Mouse (Mus musculus) retina, postnatal 7 days (tissue): ENCODE data around the gene Vps11.
A peak's percentile ranks its signal among the peaks of the same experiment; 100 is the strongest.
"Not testable (repeated sequence)": the region's sequence is repeated elsewhere in the genome, so short reads cannot be mapped to it uniquely, and the experiment has no call there.

Source experiments
- DNase-seq: peaks from one replicate; pipeline ENCODE4 v3.0.0-alpha.2; 2012; ENCODE audit warnings: low read depth, low spot score

The Vps11 gene

DNA sequence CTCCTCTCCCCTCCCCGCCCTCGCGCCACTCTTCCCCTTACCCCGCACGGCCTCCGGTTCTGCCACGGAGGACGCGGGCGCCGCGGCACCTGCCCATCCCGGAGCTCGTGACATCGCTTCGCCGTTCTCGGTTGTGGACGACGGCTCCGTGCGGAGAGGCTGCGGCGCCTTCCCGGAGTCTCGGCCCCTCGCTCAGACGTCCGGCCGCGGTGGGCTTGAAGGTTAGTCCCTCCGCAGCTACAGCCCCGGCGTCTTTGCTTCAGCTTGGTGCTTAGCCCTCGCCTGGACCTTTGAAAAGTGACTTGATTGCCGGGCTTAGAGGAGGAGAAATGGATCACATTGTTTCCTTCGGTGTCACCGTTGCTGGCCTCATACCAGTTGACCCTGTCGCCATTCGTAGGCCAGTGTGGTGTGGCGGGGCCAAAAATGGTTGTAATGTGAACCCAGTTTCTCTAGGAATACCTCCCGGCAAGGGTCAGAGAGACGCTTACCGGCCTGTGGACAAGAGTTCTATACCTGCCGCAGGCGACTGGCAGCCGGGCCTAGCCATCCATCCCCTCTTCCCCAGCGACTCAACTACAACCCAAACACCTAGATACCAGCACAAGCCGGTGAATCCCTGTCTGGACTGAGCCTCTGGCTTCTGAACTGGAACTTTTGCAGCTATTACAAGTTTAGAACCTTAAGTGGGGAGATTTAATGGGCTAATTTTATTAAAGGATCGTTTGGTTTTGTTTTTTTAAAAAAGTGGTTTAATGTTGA is 26.0 kb downstream of the Vps11 start:
- DNase-seq = no peak

GRCm38 (mm10) chr9:44334396-44335330 is 26.8 kb downstream of the Vps11 start, which contains the start of gene H2afx:
TSS of gene H2afx (plus strand) at chr9:44334694.
- DNase-seq = peak; percentile 98

DNA sequence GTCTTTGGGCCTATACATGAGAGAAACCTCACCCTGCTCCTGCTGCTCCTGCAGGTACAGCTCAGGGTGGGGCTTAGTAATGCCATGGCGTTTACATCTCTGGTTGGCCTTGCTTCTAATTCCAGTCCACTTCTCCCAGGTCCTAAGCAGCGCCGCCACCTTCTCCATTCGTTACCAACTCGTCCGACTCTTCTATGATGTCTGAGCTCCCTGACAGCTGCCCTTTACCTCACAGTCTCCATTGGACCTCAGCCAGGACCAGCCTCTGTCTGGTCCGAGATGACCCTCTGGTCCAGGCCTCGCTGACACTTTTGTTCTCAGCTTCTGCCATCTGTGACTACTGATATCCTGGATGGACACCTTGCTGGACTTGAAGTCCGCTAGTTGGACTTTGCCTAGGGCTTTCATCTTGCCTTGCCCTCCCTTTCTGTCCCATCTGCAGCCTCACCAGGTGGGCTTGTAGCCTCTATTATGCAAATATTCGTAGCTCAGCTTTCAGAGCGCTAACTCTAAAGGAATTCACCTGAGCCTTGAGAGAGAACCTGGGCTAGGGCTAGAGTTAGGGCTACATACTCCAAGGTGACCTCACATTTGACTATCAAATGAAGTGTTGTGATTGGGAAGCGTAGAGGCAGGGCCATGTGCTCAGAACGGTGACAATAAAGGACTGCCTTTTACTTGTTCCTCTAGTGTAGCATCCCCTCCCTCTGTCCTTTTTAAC is 28.4 kb downstream of the Vps11 start:
- no peak for DNase-seq

GRCm38 (mm10) chr9:44330736-44331135 is 30.7 kb downstream of the Vps11 start:
- DNase-seq = no peak

DNA sequence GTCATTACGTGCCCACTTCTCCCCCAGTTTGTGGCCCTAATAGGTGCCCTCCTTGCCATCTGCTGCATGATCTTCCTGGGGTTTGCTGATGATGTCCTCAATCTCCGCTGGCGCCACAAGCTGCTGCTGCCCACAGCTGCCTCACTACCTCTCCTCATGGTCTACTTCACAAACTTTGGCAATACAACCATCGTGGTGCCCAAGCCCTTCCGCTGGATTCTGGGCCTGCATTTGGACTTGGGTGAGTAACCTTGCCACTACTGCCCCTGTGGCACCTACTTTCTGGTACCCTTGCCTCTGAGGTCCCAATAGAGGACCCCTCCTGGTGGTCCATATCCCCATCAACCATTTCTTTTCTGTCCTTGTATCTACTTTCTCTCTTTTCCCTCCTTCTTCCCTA is 33.5 kb downstream of the Vps11 start:
- no peak for DNase-seq

- no peak for DNase-seq
These were observed 34.3 kb downstream of the Vps11 start for GRCm38 (mm10) chr9:44327064-44327711.

GRCm38 (mm10) chr9:44326371-44327063 is 35.0 kb downstream of the Vps11 start:
- DNase-seq = peak; percentile 75

- no peak for DNase-seq
These were observed 35.6 kb downstream of the Vps11 start, which contains the start of gene Dpagt1 for GRCm38 (mm10) chr9:44325768-44326370. TSS of gene Dpagt1 (plus strand) at chr9:44326019.

DNA sequence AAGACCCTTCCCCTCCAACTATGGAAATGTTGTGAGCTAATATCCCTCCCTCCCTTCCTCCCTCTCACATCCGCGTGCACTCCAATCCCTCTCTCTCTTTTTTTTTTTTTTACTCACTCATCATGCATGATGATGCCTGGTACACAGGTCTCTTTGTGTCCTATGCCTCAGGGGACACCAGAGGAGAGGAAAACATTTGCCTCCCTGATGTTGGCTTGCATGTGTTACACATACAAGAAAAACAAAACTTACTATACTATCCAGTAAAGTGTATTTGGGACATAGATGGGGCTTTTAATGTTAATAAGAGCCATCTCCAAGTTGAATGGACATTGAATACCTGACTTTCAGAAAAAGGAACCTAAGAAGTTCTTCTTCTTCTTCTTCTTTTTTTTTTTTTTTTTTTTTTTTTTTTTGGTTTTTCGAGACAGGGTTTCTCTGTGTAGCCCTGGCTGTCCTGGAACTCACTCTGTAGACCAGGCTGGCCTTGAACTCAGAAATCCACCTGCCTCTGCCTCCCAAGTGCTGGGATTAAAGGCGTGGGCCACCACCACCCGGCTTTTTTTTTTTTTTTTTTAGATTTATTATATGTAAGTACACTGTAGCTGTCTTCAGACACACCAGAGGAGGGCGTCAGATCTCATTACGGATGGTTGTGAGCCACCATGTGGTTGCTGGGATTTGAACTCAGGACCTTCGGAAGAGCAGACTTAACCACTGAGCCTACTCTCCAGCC is 36.3 kb downstream of the Vps11 start:
- DNase-seq = not testable (repeated sequence)

GRCm38 (mm10) chr9:44324147-44324546 is 37.3 kb downstream of the Vps11 start:
- no peak for DNase-seq

DNA sequence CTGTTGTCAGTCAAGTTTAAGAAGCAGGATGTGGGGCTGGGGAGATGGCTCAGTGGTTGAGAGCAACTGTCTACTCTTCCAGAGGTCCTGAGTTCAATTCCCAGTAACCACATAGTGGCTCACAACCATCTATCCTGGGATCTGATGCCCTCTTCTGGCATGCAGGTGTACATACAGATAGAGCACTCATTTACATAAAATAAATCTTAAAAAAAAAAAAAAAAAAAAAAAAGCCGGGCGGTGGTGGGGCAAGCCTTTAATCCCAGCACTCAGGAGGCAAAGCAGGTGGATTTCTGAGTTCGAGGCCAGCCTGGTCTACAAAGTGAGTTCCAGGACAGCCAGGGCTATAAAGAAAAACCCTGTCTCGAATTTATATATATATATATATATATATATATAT is 37.8 kb downstream of the Vps11 start:
- not testable (repeated sequence) for DNase-seq

GRCm38 (mm10) chr9:44320799-44321133 is 40.7 kb downstream of the Vps11 start:
- no peak for DNase-seq

GRCm38 (mm10) chr9:44319887-44320798 is 41.3 kb downstream of the Vps11 start, which contains the start of gene C2cd2l:
TSS of gene C2cd2l (minus strand) at chr9:44320285.
- peak; percentile 88 for DNase-seq

GRCm38 (mm10) chr9:44319105-44319886 is 42.2 kb downstream of the Vps11 start:
- DNase-seq = no peak

- no peak for DNase-seq
These were observed 42.7 kb downstream of the Vps11 start for GRCm38 (mm10) chr9:44318826-44319095.

GRCm38 (mm10) chr9:44318076-44318825 is 43.2 kb downstream of the Vps11 start:
- peak; percentile 65 for DNase-seq

GRCm38 (mm10) chr9:44317452-44317851 is 44.0 kb downstream of the Vps11 start:
- DNase-seq = no peak
